Mouse (Mus musculus) forebrain, embryonic 13.5 days (tissue): Measurements from ENCODE around the gene Ush2a. TPM values are rescaled to one million over a fixed set of nuclear protein-coding genes. Genes with fewer than 3 reads are reported as not detected.
A peak's percentile ranks its signal among the peaks of the same experiment; 100 is the strongest.

Source experiments
- ATAC-seq: fragments of 200-750 bp; cut with Nextera tagmentation; 2 replicates; pipeline ENCODE4 v1.8.0; 2017
- H3K27ac ChIP-seq: fragments of 300-500 bp; sonication (generic); 2 replicates; pipeline ENCODE4 v1.5.1; 2015; ENCODE audit warnings: inconsistent platforms, mild to moderate bottlenecking, moderate library complexity
- H3K27me3 ChIP-seq: fragments of 300-500 bp; sonication (generic); 2 replicates; pipeline ENCODE4 v1.6.1; 2015; ENCODE audit warnings: mild to moderate bottlenecking, inconsistent platforms
- H3K36me3 ChIP-seq: fragments of 300-500 bp; sonication (generic); 2 replicates; pipeline ENCODE4 v1.6.1; 2015; ENCODE audit warnings: mild to moderate bottlenecking, inconsistent platforms; ENCODE audit not compliant: poor library complexity, severe bottlenecking
- H3K4me1 ChIP-seq: fragments of 300-500 bp; sonication (generic); 2 replicates; pipeline ENCODE4 v1.6.1; 2015; ENCODE audit warnings: inconsistent platforms
- H3K4me2 ChIP-seq: fragments of 300-500 bp; sonication (generic); 2 replicates; pipeline ENCODE4 v1.6.1; 2015; ENCODE audit warnings: inconsistent platforms, mild to moderate bottlenecking, moderate library complexity
- H3K4me3 ChIP-seq: fragments of 300-500 bp; sonication (generic); 2 replicates; pipeline ENCODE4 v1.5.1; 2015; ENCODE audit warnings: mild to moderate bottlenecking, inconsistent platforms
- H3K9ac ChIP-seq: fragments of 300-500 bp; sonication (generic); 2 replicates; pipeline ENCODE4 v1.6.1; 2015; ENCODE audit warnings: mild to moderate bottlenecking, inconsistent platforms
- H3K9me3 ChIP-seq: fragments of 300-500 bp; sonication (generic); replicated peaks from 2 replicates; pipeline ENCODE4 v1.6.1; 2016; ENCODE audit warnings: inconsistent platforms
- WGBS: fragments of 180-500 bp; shearing (Covaris S2); methylation state at CpG from one replicate; pipeline ENCODE4 v1.1.7; 2015; 5-methylcytosine and 5-hydroxymethylcytosine counted together
- polyA plus RNA-seq: library from polyadenylated mRNA; unstranded; fragments of >200 nt; fragmentation: Nextera tagmentation; extraction: Ambion mirVana; gene quantifications from 2 replicates; pipeline ENCODE4 v1.2.1, GENCODE M21; 2015

Ush2a gene
- polyA plus RNA-seq, 1 experiment from 2014 or later = 0.05 TPM

DNA sequence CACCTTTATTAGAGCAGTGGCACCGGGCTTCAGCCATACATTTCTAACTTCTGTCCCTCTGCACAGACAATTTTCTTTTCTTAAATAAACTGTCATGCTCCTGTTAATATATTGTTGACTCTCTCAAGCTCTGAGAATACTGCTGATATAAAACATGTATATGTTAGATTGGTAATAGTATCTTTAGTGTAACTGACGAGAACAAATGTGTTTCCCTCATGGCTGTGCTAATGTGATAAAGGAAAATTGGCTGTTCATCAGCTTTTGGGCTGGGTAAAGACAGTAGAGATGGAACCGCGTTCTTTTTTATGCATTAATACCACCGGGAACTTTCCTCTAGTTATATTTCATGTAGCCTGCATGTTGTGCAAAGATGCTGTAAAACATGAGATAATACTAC lies 54.8 kb downstream of the Ush2a start:
- Histone ChIP-seq H3K27ac (no peak overlapping the region), H3K4me1 (no peaks in the 10 kb centered on the region), H3K4me3 (no peak overlapping the region), H3K4me2 (no peak overlapping the region), H3K9ac (no peak overlapping the region), H3K9me3 (no peaks in the 10 kb centered on the region), H3K27me3 (no peaks in the 10 kb centered on the region), H3K36me3 (no peaks in the 10 kb centered on the region)
- no peak for ATAC-seq
- WGBS = 91% methylated on average over 5 of the region's 5 CpGs

DNA sequence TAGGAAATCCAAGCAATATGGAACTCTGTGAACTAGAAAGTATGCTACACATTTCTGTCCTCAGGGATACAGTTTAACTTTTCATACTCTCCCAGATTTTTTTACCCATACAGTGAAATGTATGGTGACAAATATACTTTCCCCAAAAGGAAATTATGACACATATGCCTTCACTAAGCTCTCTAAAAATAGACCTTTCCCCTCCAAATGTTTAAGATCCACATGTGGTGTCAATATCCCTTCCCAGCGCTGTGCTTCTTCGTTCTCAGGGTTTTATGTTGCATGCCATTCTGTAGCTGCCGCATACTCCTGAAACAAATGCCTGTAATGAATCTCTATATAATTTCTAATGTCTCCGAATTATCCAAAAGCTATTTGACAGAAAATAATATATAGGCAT lies 58.4 kb downstream of the Ush2a start:
- no peaks in the 10 kb centered on the region for H3K4me1 ChIP-seq
- no peak overlapping the region for H3K4me2 ChIP-seq
- 82% methylated on average over 4 of the region's 4 CpGs for WGBS
- no peak for ATAC-seq
- no peaks in the 10 kb centered on the region for H3K27me3 ChIP-seq
- no peaks in the 10 kb centered on the region for H3K9me3 ChIP-seq
- no peak overlapping the region for H3K4me3 ChIP-seq
- H3K27ac ChIP-seq = no peak overlapping the region
- H3K9ac ChIP-seq = no peak overlapping the region
- H3K36me3 ChIP-seq = no peaks in the 10 kb centered on the region

DNA sequence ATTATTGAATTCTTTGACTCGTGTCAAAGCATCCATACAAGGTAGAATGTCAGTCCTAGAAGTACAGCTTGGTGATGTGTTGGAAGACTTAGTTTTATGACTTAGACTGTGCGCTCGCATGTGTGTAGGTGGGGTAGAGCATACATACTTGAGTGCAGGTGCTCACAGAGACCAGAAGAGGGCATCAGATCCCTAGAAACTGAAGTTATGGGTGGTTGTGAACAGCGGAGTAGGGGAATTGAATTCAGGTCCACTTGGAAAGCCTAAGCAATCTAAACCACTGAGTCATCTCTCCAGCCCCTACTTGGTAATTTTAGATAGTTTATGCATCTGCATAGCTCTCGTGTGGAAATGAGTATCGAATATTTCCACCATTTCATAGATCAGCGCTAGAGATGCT lies 59.7 kb downstream of the Ush2a start:
- no peak overlapping the region for H3K4me2 ChIP-seq
- no peak for ATAC-seq
- no peak overlapping the region for H3K27ac ChIP-seq
- no peaks in the 10 kb centered on the region for H3K27me3 ChIP-seq
- no peak overlapping the region for H3K4me3 ChIP-seq
- no peak overlapping the region for H3K9ac ChIP-seq
- no peaks in the 10 kb centered on the region for H3K9me3 ChIP-seq
- H3K36me3 ChIP-seq = no peaks in the 10 kb centered on the region
- WGBS = 84% methylated on average over 7 of the region's 7 CpGs
- H3K4me1 ChIP-seq = no peaks in the 10 kb centered on the region

DNA sequence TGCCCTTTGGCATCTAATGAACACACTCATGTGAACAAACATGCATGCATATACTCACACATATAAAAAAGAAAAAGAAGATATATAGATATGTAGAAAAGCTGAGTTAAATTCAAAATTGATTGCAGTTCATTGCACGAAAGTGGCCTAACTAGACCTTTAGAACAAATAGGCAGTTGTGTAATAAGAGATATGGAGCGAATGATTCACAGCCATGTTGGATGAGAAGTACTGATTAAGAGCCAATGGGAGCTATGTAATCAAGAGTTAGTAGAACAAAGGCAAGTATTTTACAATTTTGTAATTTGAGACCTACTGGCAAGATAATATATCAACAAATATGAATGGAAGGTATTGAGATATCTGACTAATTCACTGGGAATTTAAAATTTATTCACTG lies 68.6 kb downstream of the Ush2a start:
- ATAC-seq = no peak
- H3K4me1 ChIP-seq = peaks cover 4% of the 10 kb centered on the region; the same call in 1 of the 2 replicates
- H3K36me3 ChIP-seq = no peaks in the 10 kb centered on the region
- no peaks in the 10 kb centered on the region for H3K27me3 ChIP-seq
- H3K27ac ChIP-seq = no peak overlapping the region
- no peaks in the 10 kb centered on the region for H3K9me3 ChIP-seq
- whole genome bisulfite sequencing = 94% methylated on average over 2 of the region's 2 CpGs
- no peak overlapping the region for H3K4me3 ChIP-seq
- H3K9ac ChIP-seq = no peak overlapping the region
- no peak overlapping the region for H3K4me2 ChIP-seq

DNA sequence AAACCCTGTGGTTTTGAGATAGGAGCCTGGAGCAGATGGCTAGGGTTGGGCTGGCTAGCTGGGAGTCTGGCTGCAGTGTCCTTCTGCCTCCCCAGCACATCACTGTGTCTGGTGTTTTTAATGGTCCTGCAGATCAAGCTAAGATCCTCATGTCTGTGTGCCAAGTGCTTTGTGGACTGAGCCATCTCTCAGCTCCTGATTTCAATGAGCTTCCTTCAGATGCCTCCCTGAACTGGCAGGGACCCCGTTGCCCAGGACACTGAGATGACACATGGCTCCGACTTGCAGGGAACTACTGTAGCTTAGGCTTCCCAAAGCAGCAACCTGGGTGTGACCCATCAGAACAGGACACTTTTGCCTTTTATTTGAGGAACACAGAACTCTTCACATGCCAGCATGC lies 72.1 kb downstream of the Ush2a start:
- H3K27me3 ChIP-seq = no peaks in the 10 kb centered on the region
- no peak overlapping the region for H3K27ac ChIP-seq
- no peaks in the 10 kb centered on the region for H3K36me3 ChIP-seq
- no peak overlapping the region for H3K4me2 ChIP-seq
- H3K4me1 ChIP-seq = peaks cover 4% of the 10 kb centered on the region; the same call in 1 of the 2 replicates
- H3K9me3 ChIP-seq = no peaks in the 10 kb centered on the region
- ATAC-seq = no peak
- WGBS = 86% methylated on average over 2 of the region's 2 CpGs
- H3K9ac ChIP-seq = no peak overlapping the region
- no peak overlapping the region for H3K4me3 ChIP-seq

DNA sequence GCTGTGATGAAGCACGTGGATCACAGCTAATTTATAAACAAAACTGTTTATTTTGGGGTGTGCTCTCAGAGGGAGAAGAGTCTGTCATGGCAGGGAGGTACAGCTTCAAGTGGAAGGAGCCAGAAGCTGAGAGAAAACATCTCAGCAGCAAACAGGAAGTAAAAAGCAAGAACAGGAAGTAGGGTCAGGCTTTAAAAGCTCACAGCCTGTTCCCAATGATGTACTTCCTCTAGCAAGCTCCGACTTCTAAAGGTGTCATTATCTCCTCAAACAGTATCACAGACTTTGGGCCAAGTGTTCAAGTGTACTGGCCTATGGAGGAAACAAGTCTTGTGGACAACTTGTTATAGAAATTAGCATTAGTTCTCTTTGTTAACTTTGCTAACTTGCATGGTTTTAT lies 85.9 kb downstream of the Ush2a start:
- no peak overlapping the region for H3K27ac ChIP-seq
- H3K4me1 ChIP-seq = no peaks in the 10 kb centered on the region
- 76% methylated on average over 2 of the region's 2 CpGs for WGBS
- ATAC-seq = no peak
- H3K9ac ChIP-seq = no peak overlapping the region
- no peak overlapping the region for H3K4me3 ChIP-seq
- no peaks in the 10 kb centered on the region for H3K36me3 ChIP-seq
- no peaks in the 10 kb centered on the region for H3K9me3 ChIP-seq
- H3K27me3 ChIP-seq = no peaks in the 10 kb centered on the region
- H3K4me2 ChIP-seq = no peak overlapping the region

DNA sequence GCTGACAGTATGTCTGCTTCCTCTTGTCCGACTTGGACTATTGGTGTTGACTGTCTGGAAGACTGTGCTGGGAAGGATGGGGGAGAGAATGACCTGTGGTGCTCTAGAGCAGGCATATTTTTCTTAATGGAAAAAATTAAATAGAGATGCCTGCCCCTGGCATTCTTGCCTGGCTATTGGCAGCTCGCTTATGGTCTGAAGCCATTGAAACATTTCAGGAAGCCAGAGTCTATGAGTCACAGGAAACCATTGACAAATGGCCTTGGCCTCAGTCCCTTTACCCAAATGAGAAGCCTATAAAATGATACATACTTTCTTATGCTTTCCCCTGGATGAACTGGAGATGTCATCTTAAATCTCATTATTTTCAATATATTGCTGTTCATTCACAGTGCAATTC lies 92.9 kb downstream of the Ush2a start:
- Histone ChIP-seq H3K27me3 (no peaks in the 10 kb centered on the region), H3K9ac (no peak overlapping the region), H3K27ac (no peak overlapping the region), H3K4me3 (no peak overlapping the region), H3K9me3 (no peaks in the 10 kb centered on the region), H3K4me2 (no peak overlapping the region), H3K36me3 (no peaks in the 10 kb centered on the region), H3K4me1 (no peaks in the 10 kb centered on the region)
- ATAC-seq = no peak
- 85% methylated on average over 2 of the region's 2 CpGs for WGBS

DNA sequence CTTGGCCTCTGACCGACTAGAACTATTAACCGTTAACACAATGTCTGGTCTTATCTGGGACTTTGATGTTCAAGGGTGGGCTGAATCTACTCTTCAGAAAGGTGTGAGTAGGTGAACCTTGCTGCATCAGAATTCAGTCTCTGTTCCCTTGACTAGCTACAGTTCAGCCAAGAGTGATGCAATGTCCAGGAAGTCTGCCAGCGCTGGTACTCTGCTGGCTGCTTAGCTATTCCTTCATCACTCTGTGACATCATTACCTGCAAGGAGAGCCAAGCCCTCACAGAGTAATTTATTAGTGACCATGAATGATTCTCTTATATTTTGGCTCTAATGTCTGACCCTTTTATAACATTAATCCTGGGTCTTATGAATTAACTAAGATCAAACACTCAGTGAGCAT lies 101.7 kb downstream of the Ush2a start:
- Histone ChIP-seq H3K36me3 (no peaks in the 10 kb centered on the region), H3K27me3 (no peaks in the 10 kb centered on the region), H3K4me3 (no peak overlapping the region), H3K9me3 (no peaks in the 10 kb centered on the region), H3K4me2 (no peak overlapping the region), H3K9ac (no peak overlapping the region), H3K4me1 (no peaks in the 10 kb centered on the region), H3K27ac (no peak overlapping the region)
- 85% methylated on average over 3 of the region's 3 CpGs for whole genome bisulfite sequencing
- peak; percentile 82 for ATAC-seq

DNA sequence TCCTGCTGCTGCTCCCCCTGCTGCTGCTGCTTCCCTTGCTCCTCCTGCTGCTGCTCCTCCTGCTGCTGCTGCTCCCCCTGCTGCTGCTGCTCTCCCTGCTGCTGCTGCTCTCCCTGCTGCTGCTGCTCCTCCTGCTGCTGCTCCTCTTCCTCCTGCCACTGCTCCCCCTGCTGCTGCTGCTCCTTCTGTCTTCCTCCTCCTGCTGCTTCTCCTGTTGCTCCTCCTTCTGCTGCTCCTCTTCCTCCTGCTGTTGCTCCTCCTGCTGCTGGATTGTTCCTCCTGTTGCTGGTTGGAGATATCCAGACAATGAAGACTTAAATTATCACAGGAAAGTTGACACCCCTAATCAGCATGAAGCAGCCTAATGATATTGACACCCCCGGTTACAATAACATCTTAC lies 123.4 kb downstream of the Ush2a start:
- no peak overlapping the region for H3K4me3 ChIP-seq
- H3K4me2 ChIP-seq = no peak overlapping the region
- no peaks in the 10 kb centered on the region for H3K9me3 ChIP-seq
- H3K9ac ChIP-seq = no peak overlapping the region
- no peaks in the 10 kb centered on the region for H3K27me3 ChIP-seq
- H3K27ac ChIP-seq = no peak overlapping the region
- H3K4me1 ChIP-seq = no peaks in the 10 kb centered on the region
- ATAC-seq = no peak
- H3K36me3 ChIP-seq = no peaks in the 10 kb centered on the region
- WGBS = 65% methylated on average over 1 of the region's 1 CpGs

DNA sequence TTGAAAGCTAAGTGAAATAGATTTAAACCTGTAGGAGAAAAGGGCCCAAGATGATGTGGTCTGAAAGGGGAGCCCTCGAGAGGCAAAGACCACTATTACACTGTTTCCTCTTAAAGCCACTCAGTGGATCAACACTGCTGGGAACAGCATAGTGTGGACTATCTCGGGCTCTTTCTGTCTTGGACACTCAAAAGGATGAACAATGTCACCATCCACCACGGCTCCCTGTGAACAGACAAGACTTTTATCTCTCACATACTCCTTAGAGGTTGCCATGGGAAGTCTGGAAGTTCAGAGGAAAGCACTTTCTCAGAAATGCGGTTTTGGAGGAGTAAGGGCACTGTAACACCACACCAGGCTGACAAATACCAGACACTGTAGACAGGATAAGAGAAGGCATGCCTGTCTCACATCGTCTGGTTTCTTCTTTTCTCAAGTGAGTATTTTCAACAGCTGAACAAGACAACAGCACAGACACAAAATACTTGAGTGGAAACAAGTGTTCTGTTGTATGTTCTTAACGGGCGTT lies 124.0 kb downstream of the Ush2a start:
- H3K4me2 ChIP-seq = no peak overlapping the region
- no peaks in the 10 kb centered on the region for H3K36me3 ChIP-seq
- H3K9ac ChIP-seq = no peak overlapping the region
- no peaks in the 10 kb centered on the region for H3K27me3 ChIP-seq
- no peak for ATAC-seq
- 72% methylated on average over 7 of the region's 7 CpGs for WGBS
- no peaks in the 10 kb centered on the region for H3K4me1 ChIP-seq
- no peaks in the 10 kb centered on the region for H3K9me3 ChIP-seq
- H3K4me3 ChIP-seq = no peak overlapping the region
- H3K27ac ChIP-seq = no peak overlapping the region

DNA sequence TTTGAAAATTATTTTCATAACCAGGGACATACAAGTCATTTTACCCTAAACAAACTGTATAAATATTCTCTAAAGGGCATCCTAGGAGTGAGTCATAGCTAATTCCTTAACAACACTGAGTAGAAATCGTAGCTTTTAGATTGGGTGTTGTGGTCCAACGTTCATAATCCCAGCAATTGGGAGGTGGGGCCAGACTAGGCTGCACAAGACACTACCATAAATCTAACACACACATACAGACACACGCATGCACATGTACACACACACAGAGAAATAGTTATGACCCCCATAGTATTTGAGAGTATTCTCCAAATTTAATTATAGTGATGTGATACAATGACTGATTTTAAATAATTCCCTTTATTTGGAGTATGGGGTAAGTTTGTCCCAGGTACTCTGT lies 125.5 kb downstream of the Ush2a start:
- Histone ChIP-seq H3K27me3 (no peaks in the 10 kb centered on the region), H3K4me1 (no peaks in the 10 kb centered on the region), H3K9ac (no peak overlapping the region), H3K36me3 (no peaks in the 10 kb centered on the region), H3K27ac (no peak overlapping the region), H3K4me3 (no peak overlapping the region), H3K9me3 (no peaks in the 10 kb centered on the region), H3K4me2 (no peak overlapping the region)
- no peak for ATAC-seq
- 88% methylated on average over 3 of the region's 3 CpGs for WGBS

DNA sequence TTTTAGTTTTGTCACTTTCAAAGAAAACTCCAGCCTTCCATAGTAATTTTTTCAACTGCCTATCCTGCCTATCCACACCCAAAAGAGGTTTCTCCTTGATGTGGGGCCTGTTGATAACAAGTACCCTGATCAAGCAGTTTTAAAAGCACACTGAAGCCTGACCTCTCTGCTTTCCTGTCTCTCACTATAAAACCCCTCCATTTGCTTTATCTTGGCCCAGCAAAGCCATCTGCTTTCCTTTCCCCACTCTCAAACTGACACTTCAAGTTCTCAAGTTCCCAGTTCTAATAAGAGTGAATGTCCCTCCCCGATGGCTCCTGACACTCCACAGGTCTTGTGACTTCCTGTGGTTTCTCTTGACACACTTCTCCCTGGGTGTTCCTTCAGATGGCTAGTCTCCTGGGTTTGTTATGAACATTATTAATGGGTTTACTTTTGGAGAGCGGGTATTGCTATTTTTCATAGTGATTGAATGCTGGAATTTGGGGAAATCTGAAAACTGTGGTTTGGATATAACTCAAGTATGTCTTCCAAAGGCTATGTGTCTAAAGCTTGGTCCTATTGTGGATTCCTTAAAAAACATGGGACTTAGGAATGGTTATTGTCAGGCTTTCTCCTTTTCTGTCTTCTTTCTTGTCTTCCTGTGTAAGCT lies 126.1 kb downstream of the Ush2a start:
- Histone ChIP-seq H3K4me3 (no peak overlapping the region), H3K9me3 (no peaks in the 10 kb centered on the region), H3K4me1 (no peaks in the 10 kb centered on the region), H3K27me3 (no peaks in the 10 kb centered on the region), H3K27ac (no peak overlapping the region), H3K36me3 (no peaks in the 10 kb centered on the region), H3K4me2 (no peak overlapping the region), H3K9ac (no peak overlapping the region)
- WGBS = 86% methylated on average over 2 of the region's 2 CpGs
- no peak for ATAC-seq

DNA sequence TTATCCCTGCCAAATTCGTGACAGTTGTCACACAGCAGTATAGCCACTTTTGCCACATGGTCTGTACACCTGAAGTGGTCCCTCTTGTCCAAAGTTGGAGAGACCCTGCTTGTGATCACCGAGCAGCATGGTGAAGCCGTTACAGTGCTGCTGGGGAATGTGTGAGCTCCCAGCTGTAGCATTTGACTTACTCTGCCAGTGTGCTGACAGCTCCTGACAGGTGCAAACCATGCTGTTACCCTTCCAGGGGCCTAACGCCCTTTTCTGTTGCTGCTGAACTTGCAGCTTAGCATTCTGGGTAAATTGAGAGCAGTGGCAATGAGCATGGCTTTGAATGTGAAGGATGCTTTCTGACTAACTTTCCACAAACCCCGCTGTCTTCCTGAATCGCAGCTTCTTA lies 128.3 kb downstream of the Ush2a start:
- ATAC-seq = no peak
- Histone ChIP-seq H3K36me3 (no peaks in the 10 kb centered on the region), H3K4me2 (no peak overlapping the region), H3K4me1 (no peaks in the 10 kb centered on the region), H3K4me3 (no peak overlapping the region), H3K27me3 (no peaks in the 10 kb centered on the region), H3K9ac (no peak overlapping the region), H3K27ac (no peak overlapping the region), H3K9me3 (no peaks in the 10 kb centered on the region)
- WGBS = 61% methylated on average over 6 of the region's 6 CpGs
